Mouse (Mus musculus): Measurements from ENCODE around the gene Lin52. TPM values are rescaled to one million over a fixed set of nuclear protein-coding genes. Genes with fewer than 3 reads are reported as not detected.

Lin52 gene
- total RNA-seq, 2 experiments from 2014 or later, result 22.8 to 23.8 TPM

GRCm38 (mm10) chr12:84481251-84481650, 30.0 kb downstream of the Lin52 start:
- no peak for DNase-seq (ENCODE audit: extremely low spot score in 1 of 2, low spot score in 2 of 2)
- no peak overlapping the region for H3K27ac ChIP-seq
- no peak overlapping the region for H3K4me3 ChIP-seq
- TF ChIP-seq CTCF (IDR thresholded peaks at IDR 0.05), result no peak
- intact Hi-C loops (cut with DNase I), result no loop called here

- no peak overlapping the region for H3K4me3 ChIP-seq
- no peak overlapping the region for H3K27ac ChIP-seq
- no peak for TF ChIP-seq CTCF (IDR thresholded peaks at IDR 0.05)
- no peak for DNase-seq (ENCODE audit: extremely low spot score in 1 of 2, low spot score in 2 of 2)
- intact Hi-C loops (cut with DNase I), result no loop called here
These were observed 31.8 kb downstream of the Lin52 start for GRCm38 (mm10) chr12:84482778-84483585.

- H3K4me3 ChIP-seq, result no peak overlapping the region
- no peak overlapping the region for H3K27ac ChIP-seq
- no peak for TF ChIP-seq CTCF (IDR thresholded peaks at IDR 0.05)
- intact Hi-C loops (cut with DNase I), result no loop called here
- no peak for DNase-seq (ENCODE audit: extremely low spot score in 1 of 2, low spot score in 2 of 2)
These were observed 36.3 kb downstream of the Lin52 start for GRCm38 (mm10) chr12:84487324-84488056.

- intact Hi-C loops (cut with DNase I), result no loop called here
- no peak for TF ChIP-seq CTCF (IDR thresholded peaks at IDR 0.05)
- DNase-seq (ENCODE audit: extremely low spot score in 1 of 2, low spot score in 2 of 2), result no peak
- no peak overlapping the region for H3K4me3 ChIP-seq
- no peak overlapping the region for H3K27ac ChIP-seq
These were observed 45.6 kb downstream of the Lin52 start for GRCm38 (mm10) chr12:84496795-84497194.

- DNase-seq (ENCODE audit: extremely low spot score in 1 of 2, low spot score in 2 of 2), result no peak
- no peak overlapping the region for H3K4me3 ChIP-seq
- TF ChIP-seq CTCF (IDR thresholded peaks at IDR 0.05), result no peak
- intact Hi-C loops (cut with DNase I), result no loop called here
- H3K27ac ChIP-seq, result no peak overlapping the region
These were observed 49.5 kb downstream of the Lin52 start for GRCm38 (mm10) chr12:84500528-84501263.

GRCm38 (mm10) chr12:84501278-84501677, 50.1 kb downstream of the Lin52 start:
- intact Hi-C loops (cut with DNase I), result no loop called here
- no peak overlapping the region for H3K27ac ChIP-seq
- no peak for TF ChIP-seq CTCF (IDR thresholded peaks at IDR 0.05)

GRCm38 (mm10) chr12:84506856-84507255, 55.6 kb downstream of the Lin52 start:
- Histone ChIP-seq H3K4me3 (no peak overlapping the region), H3K27ac (no peak overlapping the region)
- TF ChIP-seq CTCF (IDR thresholded peaks at IDR 0.05), result no peak
- intact Hi-C loops (cut with DNase I), result no loop called here
- no peak for DNase-seq (ENCODE audit: extremely low spot score in 1 of 2, low spot score in 2 of 2)

More at GRCm38 (mm10) chr12:84501278-84501677, 50.1 kb downstream of the Lin52 start:
- no peak overlapping the region for H3K4me3 ChIP-seq
- no peak for DNase-seq (ENCODE audit: extremely low spot score in 1 of 2, low spot score in 2 of 2)

GRCm38 (mm10) chr12:84512016-84512415, 60.8 kb downstream of the Lin52 start:
- no peak for TF ChIP-seq CTCF (IDR thresholded peaks at IDR 0.05)
- intact Hi-C loops (cut with DNase I), result no loop called here
- Histone ChIP-seq H3K4me3 (no peak overlapping the region), H3K27ac (no peak overlapping the region)
- DNase-seq (ENCODE audit: extremely low spot score in 1 of 2, low spot score in 2 of 2), result no peak

- Histone ChIP-seq H3K4me3 (no peak overlapping the region), H3K27ac (no peak overlapping the region)
- intact Hi-C loops (cut with DNase I), result no loop called here
- DNase-seq (ENCODE audit: extremely low spot score in 1 of 2, low spot score in 2 of 2), result no peak
- TF ChIP-seq CTCF (IDR thresholded peaks at IDR 0.05), result no peak
These were observed 64.3 kb downstream of the Lin52 start for GRCm38 (mm10) chr12:84515486-84515885.

- H3K4me3 ChIP-seq, result no peak overlapping the region
- no peak for DNase-seq (ENCODE audit: extremely low spot score in 1 of 2, low spot score in 2 of 2)
- no peak overlapping the region for H3K27ac ChIP-seq
- peak; percentile 6 for TF ChIP-seq CTCF (IDR thresholded peaks at IDR 0.05)
- intact Hi-C loops (cut with DNase I), result no loop called here
These were observed 65.4 kb downstream of the Lin52 start for GRCm38 (mm10) chr12:84516642-84517041.

GRCm38 (mm10) chr12:84518018-84518417, 66.8 kb downstream of the Lin52 start:
- no peak for DNase-seq (ENCODE audit: extremely low spot score in 1 of 2, low spot score in 2 of 2)
- TF ChIP-seq CTCF (IDR thresholded peaks at IDR 0.05), result no peak
- intact Hi-C loops (cut with DNase I), result no loop called here
- no peak overlapping the region for H3K27ac ChIP-seq
- H3K4me3 ChIP-seq, result no peak overlapping the region

GRCm38 (mm10) chr12:84523728-84524127, 72.5 kb downstream of the Lin52 start:
- DNase-seq (ENCODE audit: extremely low spot score in 1 of 2, low spot score in 2 of 2), result no peak
- H3K27ac ChIP-seq, result no peak overlapping the region
- intact Hi-C loops (cut with DNase I), result no loop called here
- TF ChIP-seq CTCF (IDR thresholded peaks at IDR 0.05), result no peak
- H3K4me3 ChIP-seq, result no peak overlapping the region

Data from left cerebral cortex, adult 2 months (tissue).